Mouse (Mus musculus) c-Kit-negative CD71-positive TER-119-positive erythroid progenitor cells, embryonic 14.5 days (primary cell): Measurements from ENCODE around the gene Tmem200b.

Source experiments
- DNase-seq: peaks from one replicate; pipeline ENCODE4 v3.0.0-alpha.2; 2013; ENCODE audit warnings: low read depth, low spot score

The Tmem200b gene

GRCm38 (mm10) chr4:131910237-131910994 is 11.2 kb upstream of the Tmem200b start:
- DNase-seq = no peak

- DNase-seq = no peak
These were observed 10.1 kb upstream of the Tmem200b start for GRCm38 (mm10) chr4:131911521-131911920.

GRCm38 (mm10) chr4:131913526-131913925 is 8.0 kb upstream of the Tmem200b start:
- no peak for DNase-seq

- no peak for DNase-seq
These were observed 7.4 kb upstream of the Tmem200b start for GRCm38 (mm10) chr4:131914046-131914643.

GRCm38 (mm10) chr4:131914891-131915469 is 6.6 kb upstream of the Tmem200b start:
- no peak for DNase-seq

GRCm38 (mm10) chr4:131915821-131916328 is 5.7 kb upstream of the Tmem200b start:
- no peak for DNase-seq

- peak; percentile 65 for DNase-seq
These were observed 5.1 kb upstream of the Tmem200b start for GRCm38 (mm10) chr4:131916425-131916824.

GRCm38 (mm10) chr4:131917010-131917555 is 4.5 kb upstream of the Tmem200b start:
- DNase-seq = no peak

GRCm38 (mm10) chr4:131918026-131918533 is 3.5 kb upstream of the Tmem200b start:
- DNase-seq = no peak

GRCm38 (mm10) chr4:131918711-131919500 is 2.7 kb upstream of the Tmem200b start:
- no peak for DNase-seq

- DNase-seq = no peak
These were observed 1.9 kb upstream of the Tmem200b start for GRCm38 (mm10) chr4:131919506-131920140.

- no peak for DNase-seq
These were observed 1.4 kb upstream of the Tmem200b start for GRCm38 (mm10) chr4:131920141-131920594.

GRCm38 (mm10) chr4:131920595-131921351 is 798 bp upstream of the Tmem200b start:
- DNase-seq = no peak

- DNase-seq = no peak
These were observed 833 bp downstream of the Tmem200b start for GRCm38 (mm10) chr4:131922404-131922803.

- DNase-seq = no peak
These were observed 2.7 kb downstream of the Tmem200b start for GRCm38 (mm10) chr4:131924096-131924810.

GRCm38 (mm10) chr4:131929146-131929545 is 7.6 kb downstream of the Tmem200b start:
- DNase-seq = no peak

GRCm38 (mm10) chr4:131939459-131939858 is 17.9 kb downstream of the Tmem200b start:
- DNase-seq = no peak

- no peak for DNase-seq
These were observed 19.3 kb downstream of the Tmem200b start for GRCm38 (mm10) chr4:131940846-131941245.

GRCm38 (mm10) chr4:131947848-131948247 is 26.3 kb downstream of the Tmem200b start:
- no peak for DNase-seq
